Mouse (Mus musculus) ES-E14 (cell line): ENCODE results near the gene Eml4. TPM values are rescaled to one million over a fixed set of nuclear protein-coding genes. Genes with fewer than 3 reads are reported as not detected.
A peak's percentile ranks its signal among the peaks of the same experiment; 100 is the strongest.

ENCODE experiments used
- DNase-seq: peaks from one replicate; pipeline ENCODE4 v3.0.0-alpha.2; 2013; ENCODE audit warnings: low read depth, low spot score
- H3K27ac ChIP-seq: 2 replicates; pipeline ENCODE4 v1.5.1; 2012; ENCODE audit warnings: low read depth, mild to moderate bottlenecking, low read length, moderate library complexity, mixed read lengths; ENCODE audit not compliant: poor library complexity, insufficient read depth, severe bottlenecking
- H3K36me3 ChIP-seq: 2 replicates; pipeline ENCODE4 v1.6.1; 2012; ENCODE audit warnings: mild to moderate bottlenecking, low read length, moderate library complexity, mixed read lengths; ENCODE audit not compliant: control insufficient read depth, poor library complexity, insufficient read depth, severe bottlenecking
- H3K4me1 ChIP-seq, 2 experiments: fragments of 150-350 bp in 1 of 2; sonication (generic) in 1 of 2; 2 replicates each; pipeline ENCODE4 v1.6.1; 2012; ENCODE audit warnings: low read length in 2 of 2, mild to moderate bottlenecking in 1 of 2, mixed read lengths in 1 of 2; ENCODE audit not compliant: control insufficient read depth in 2 of 2, insufficient read depth in 2 of 2, poor library complexity in 1 of 2
- H3K4me3 ChIP-seq, 2 experiments: fragments of 150-350 bp in 1 of 2; sonication (generic) in 1 of 2; 2 replicates each; pipeline ENCODE4 v1.5.1; 2012; ENCODE audit warnings: low read length in 2 of 2, low read depth in 1 of 2, mild to moderate bottlenecking in 1 of 2, mixed read lengths in 1 of 2; ENCODE audit not compliant: insufficient read depth in 1 of 2, poor library complexity in 1 of 2, severe bottlenecking in 1 of 2
- H3K9ac ChIP-seq: 2 replicates; pipeline ENCODE4 v1.6.1; 2012; ENCODE audit warnings: low read depth, mild to moderate bottlenecking, low read length, mixed read lengths; ENCODE audit not compliant: poor library complexity, insufficient read depth, severe bottlenecking
- H3K9me3 ChIP-seq: fragments of 150-350 bp; sonication (generic); 2 replicates; pipeline ENCODE4 v1.6.1; 2012; ENCODE audit warnings: low read depth, mild to moderate bottlenecking, low read length; ENCODE audit not compliant: control insufficient read depth, insufficient read depth
- CHD2 ChIP-seq: IDR thresholded peaks from 2 replicates; pipeline ENCODE4 v1.6.1; 2014; ENCODE audit warnings: mild to moderate bottlenecking, low read depth, low read length, inconsistent platforms
- HCFC1 ChIP-seq: IDR thresholded peaks from 2 replicates; pipeline ENCODE4 v1.6.1; 2012; ENCODE audit warnings: low read length, inconsistent platforms, borderline replicate concordance; ENCODE audit not compliant: insufficient read depth
- MAFK ChIP-seq: IDR thresholded peaks from 2 replicates; pipeline ENCODE4 v1.6.1; 2014; ENCODE audit warnings: mild to moderate bottlenecking, low read depth, low read length, inconsistent platforms; ENCODE audit not compliant: insufficient read depth
- ZC3H11A ChIP-seq: IDR thresholded peaks from 2 replicates; pipeline ENCODE4 v1.6.1; 2012; ENCODE audit warnings: low read depth, mild to moderate bottlenecking, inconsistent platforms, low read length, borderline replicate concordance
- ZNF384 ChIP-seq: IDR thresholded peaks from 2 replicates; pipeline ENCODE4 v1.6.1; 2012; ENCODE audit warnings: low read depth, low read length, inconsistent platforms
- in situ Hi-C, 2 experiments: fragments of 600-800 bp; cut with MboI; formaldehyde crosslinking; loops; one replicate each; pipeline ENCODE4 v1.15.1; 2025; ENCODE audit warnings: low sequenced_read_pairs in 2 of 2, inconsistent platforms in 1 of 2; ENCODE audit not compliant: unreplicated experiment in 2 of 2
- total RNA-seq: library from RNA; depleted of rRNA; stranded (reverse); fragments of 300-350 nt; gene quantifications from 2 replicates; pipeline ENCODE4 v1.2.3, GENCODE M21; 2012; rRNA removed

Gene Eml4
- total RNA-seq, result 39.5 and 43.0 TPM in 2 replicates

- peak within 1 kb of the TSS; percentile 70 for H3K27ac ChIP-seq
- no peak for TF ChIP-seq CHD2
- no peak; the same call in 1 of the 2 replicates for TF ChIP-seq HCFC1
- no peak for TF ChIP-seq MAFK
- no peak for TF ChIP-seq ZNF384
- no peak for TF ChIP-seq ZC3H11A
- peak within 1 kb of the TSS; percentile 95 for H3K9ac ChIP-seq
- peak within 1 kb of the TSS; percentile 85 to 94 for H3K4me3 ChIP-seq
- peak; percentile 70 for DNase-seq
- H3K9me3 ChIP-seq, result no peaks in the 10 kb centered on the region
- in situ Hi-C loops, result no loop called here
- H3K4me1 ChIP-seq, result peaks cover 1 to 2% of the 10 kb centered on the region in 2 experiments; a peak in 1 of 4 replicates
- no peaks in the 10 kb centered on the region for H3K36me3 ChIP-seq
These were observed at the start of gene Eml4 for GRCm38 (mm10) chr17:83350379-83351091. Gene Eml4, plus strand, starts transcription at chr17:83350931.

- H3K36me3 ChIP-seq, result no peaks in the 10 kb centered on the region
- TF ChIP-seq ZC3H11A (no peak), HCFC1 (no peak), MAFK (no peak), CHD2 (no peak), ZNF384 (no peak)
- no peaks in the 10 kb centered on the region for H3K9me3 ChIP-seq
- no peak overlapping the region for H3K27ac ChIP-seq
- in situ Hi-C loops, result no loop called here
- no peak overlapping the region for H3K4me3 ChIP-seq
- no peak for DNase-seq
- no peaks in the 10 kb centered on the region for H3K4me1 ChIP-seq
- H3K9ac ChIP-seq, result no peak overlapping the region
These were observed 49.3 kb upstream of the Eml4 start for GRCm38 (mm10) chr17:83301433-83301832.

DNA sequence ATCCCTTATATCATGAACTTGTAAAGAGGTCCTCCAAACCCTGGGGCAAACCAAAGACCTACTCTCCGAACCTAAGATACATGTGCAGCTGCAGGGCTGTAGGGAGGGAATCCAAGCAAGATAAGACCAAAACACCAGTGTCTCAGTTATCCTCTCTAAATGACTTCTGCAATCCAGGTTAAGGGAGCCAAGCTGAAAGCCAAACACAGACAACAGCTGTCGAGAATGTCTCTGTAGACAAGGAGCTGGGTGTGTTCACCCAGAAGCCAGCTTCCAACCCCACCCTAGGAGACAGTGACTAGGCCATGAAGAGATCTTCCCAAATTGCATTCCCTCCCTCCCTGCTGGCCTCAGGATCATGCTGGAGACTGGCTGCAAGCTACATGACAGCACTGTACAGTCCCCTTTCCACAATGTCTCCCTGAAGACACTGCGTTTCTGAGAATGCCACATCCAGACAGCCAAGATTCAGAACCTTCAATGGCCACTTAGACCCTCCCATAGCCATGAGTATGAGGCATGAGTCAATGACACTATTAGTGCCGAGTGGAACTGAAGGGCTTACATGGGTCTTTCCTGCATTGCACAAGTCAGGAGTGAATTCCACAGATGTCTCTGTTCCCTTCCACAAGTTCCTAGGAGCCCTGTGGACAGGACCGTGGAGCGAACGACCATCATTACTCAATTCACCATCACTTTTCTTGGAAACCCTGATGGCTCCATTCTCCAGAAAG lies 46.5 kb upstream of the Eml4 start:
- no peak overlapping the region for H3K27ac ChIP-seq
- H3K9me3 ChIP-seq, result no peaks in the 10 kb centered on the region
- DNase-seq, result no peak
- H3K4me1 ChIP-seq, result peaks cover 0 to 5% of the 10 kb centered on the region in 2 experiments; a peak in 1 of 4 replicates
- TF ChIP-seq ZC3H11A (no peak), MAFK (no peak), ZNF384 (no peak), CHD2 (no peak), HCFC1 (no peak)
- in situ Hi-C loops, result no loop called here
- H3K9ac ChIP-seq, result no peak overlapping the region
- H3K4me3 ChIP-seq, result no peak overlapping the region
- no peaks in the 10 kb centered on the region for H3K36me3 ChIP-seq

- H3K9ac ChIP-seq, result no peak overlapping the region
- H3K9me3 ChIP-seq, result no peaks in the 10 kb centered on the region
- H3K27ac ChIP-seq, result no peak overlapping the region
- DNase-seq, result no peak
- peaks cover 0 to 5% of the 10 kb centered on the region in 2 experiments; a peak in 1 of 4 replicates for H3K4me1 ChIP-seq
- no peak overlapping the region for H3K4me3 ChIP-seq
- H3K36me3 ChIP-seq, result no peaks in the 10 kb centered on the region
- TF ChIP-seq CHD2, result no peak
- no peak for TF ChIP-seq MAFK
- no peak for TF ChIP-seq HCFC1
- no peak for TF ChIP-seq ZNF384
- TF ChIP-seq ZC3H11A, result no peak
- in situ Hi-C loops, result no loop called here
These were observed 43.6 kb upstream of the Eml4 start for GRCm38 (mm10) chr17:83306964-83307640.
